Mouse (Mus musculus) neural tube, embryonic 11.5 days (tissue): Measurements from ENCODE around the gene Nf1. TPM values are rescaled to one million over a fixed set of nuclear protein-coding genes. Genes with fewer than 3 reads are reported as not detected.
A peak's percentile ranks its signal among the peaks of the same experiment; 100 is the strongest.

ENCODE experiments used
- ATAC-seq: fragments of 200-750 bp; cut with Nextera tagmentation; 2 replicates; pipeline ENCODE4 v1.8.0; 2017; ENCODE audit warnings: moderate number of reproducible peaks, mild to moderate bottlenecking, moderate TSS enrichment, moderate library complexity; ENCODE audit not compliant: insufficient read depth, low FRiP score, low TSS enrichment
- DNase-seq: peaks from one replicate; pipeline ENCODE4 v3.0.0-alpha.2; 2015; ENCODE audit warnings: low spot score
- H3K27ac ChIP-seq: fragments of 300-500 bp; sonication (generic); 2 replicates; pipeline ENCODE4 v1.5.1; 2014; ENCODE audit warnings: low read depth, mild to moderate bottlenecking, low read length
- H3K27me3 ChIP-seq: fragments of 300-500 bp; sonication (generic); 2 replicates; pipeline ENCODE4 v1.6.1; 2014; ENCODE audit warnings: mild to moderate bottlenecking, low read length, mixed read lengths; ENCODE audit not compliant: control insufficient read depth, insufficient read depth
- H3K36me3 ChIP-seq: fragments of 300-500 bp; sonication (generic); 2 replicates; pipeline ENCODE4 v1.6.1; 2014; ENCODE audit warnings: mild to moderate bottlenecking, low read length, moderate library complexity, mixed read lengths; ENCODE audit not compliant: control insufficient read depth, insufficient read depth
- H3K4me1 ChIP-seq: fragments of 300-500 bp; sonication (generic); 2 replicates; pipeline ENCODE4 v1.6.1; 2014; ENCODE audit warnings: low read length, mixed read lengths; ENCODE audit not compliant: control insufficient read depth, insufficient read depth
- H3K4me2 ChIP-seq: fragments of 300-500 bp; sonication (generic); 2 replicates; pipeline ENCODE4 v1.6.1; 2014; ENCODE audit warnings: low read depth, mild to moderate bottlenecking, moderate library complexity
- H3K4me3 ChIP-seq: fragments of 300-500 bp; sonication (generic); 2 replicates; pipeline ENCODE4 v1.5.1; 2014; ENCODE audit warnings: low read depth, low read length
- H3K9ac ChIP-seq: fragments of 300-500 bp; sonication (generic); 2 replicates; pipeline ENCODE4 v1.6.1; 2014; ENCODE audit warnings: mild to moderate bottlenecking, low read length
- H3K9me3 ChIP-seq: fragments of 300-500 bp; sonication (generic); 2 replicates; pipeline ENCODE4 v1.6.1; 2016; ENCODE audit warnings: low read length; ENCODE audit not compliant: control insufficient read depth
- WGBS: fragments of 180-500 bp; shearing (Covaris S2); extraction: QIAGEN DNeasy Blood & Tissue Kit; methylation state at CpG from one replicate; pipeline ENCODE4 v1.1.7; 2014; 5-methylcytosine and 5-hydroxymethylcytosine counted together
- polyA plus RNA-seq: library from polyadenylated mRNA; unstranded; fragments of >200 nt; fragmentation: Nextera tagmentation; extraction: Ambion mirVana; gene quantifications from 2 replicates; pipeline ENCODE4 v1.2.1, GENCODE M21; 2014

Nf1 gene
- polyA plus RNA-seq, 1 experiment from 2014 or later, result 10.3 TPM

GRCm38 (mm10) chr11:79584191-79584590 lies 244.7 kb downstream of the Nf1 start:
- WGBS, result 17% methylated on average over 5 of the region's 5 CpGs
- DNase-seq (peak; percentile 76), ATAC-seq (peak; percentile 69; the same call in 1 of the 2 replicates)
- Histone ChIP-seq H3K9ac (no peak overlapping the region), H3K9me3 (no peaks in the 10 kb centered on the region), H3K4me3 (no peak overlapping the region), H3K27ac (no peak overlapping the region), H3K4me1 (no peaks in the 10 kb centered on the region), H3K4me2 (no peak overlapping the region), H3K27me3 (no peaks in the 10 kb centered on the region), H3K36me3 (no peaks in the 10 kb centered on the region)

DNA sequence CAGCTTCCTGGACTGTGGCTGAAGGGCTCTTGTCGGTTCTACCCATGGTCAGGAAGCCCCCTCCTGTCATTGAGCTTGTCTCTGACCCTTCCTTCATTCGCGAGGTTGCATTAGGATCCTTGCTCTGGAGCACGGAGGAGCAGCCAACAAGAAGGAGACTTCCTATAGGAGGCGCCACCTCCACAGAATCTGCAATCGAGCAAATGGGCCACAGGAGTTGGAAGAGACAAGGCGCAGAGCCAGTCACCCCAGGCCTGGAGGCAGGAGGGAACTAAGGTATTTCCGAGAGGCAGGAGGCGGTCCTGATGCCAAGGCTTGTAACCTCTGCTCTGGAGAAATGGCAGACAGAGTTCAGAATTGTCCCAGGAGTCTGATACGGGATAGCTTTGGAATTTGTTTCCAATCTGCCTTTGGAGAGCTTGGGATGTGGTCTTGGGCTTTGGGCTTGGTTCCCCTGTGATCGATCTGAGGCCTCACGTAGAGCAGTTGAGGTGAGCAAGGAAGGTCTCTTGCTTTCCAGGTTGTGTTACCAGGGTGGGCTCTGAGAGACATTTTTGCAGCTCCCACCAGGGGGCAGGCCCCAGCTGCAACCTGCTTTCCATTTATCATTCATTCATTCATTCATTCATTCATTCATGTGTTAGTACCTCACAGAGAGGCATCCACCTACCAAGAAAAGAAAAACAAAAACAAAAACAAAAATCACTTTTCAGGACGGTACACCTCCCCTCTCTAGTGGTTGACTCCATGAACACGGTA lies 250.0 kb downstream of the Nf1 start:
- ATAC-seq, result no peak
- H3K27me3 ChIP-seq, result peaks cover 19% of the 10 kb centered on the region
- H3K36me3 ChIP-seq, result no peaks in the 10 kb centered on the region
- H3K27ac ChIP-seq, result no peak overlapping the region
- no peaks in the 10 kb centered on the region for H3K9me3 ChIP-seq
- no peak overlapping the region for H3K4me2 ChIP-seq
- DNase-seq, result peak; percentile 49
- H3K4me3 ChIP-seq, result no peak overlapping the region
- 59% methylated on average over 14 of the region's 14 CpGs for WGBS
- H3K9ac ChIP-seq, result no peak overlapping the region
- peaks cover 5% of the 10 kb centered on the region; the same call in 1 of the 2 replicates for H3K4me1 ChIP-seq

GRCm38 (mm10) chr11:79590664-79591590 lies 251.4 kb downstream of the Nf1 start, which contains the start of gene Rab11fip4:
Rab11fip4 (plus strand) TSS chr11:79591212.
- Histone ChIP-seq H3K9me3 (no peaks in the 10 kb centered on the region), H3K27ac (peak within 1 kb of the TSS; percentile 42; the same call in 1 of the 2 replicates), H3K4me3 (peak within 1 kb of the TSS; percentile 61), H3K27me3 (peaks cover 19% of the 10 kb centered on the region), H3K4me1 (peaks cover 5% of the 10 kb centered on the region; the same call in 1 of the 2 replicates), H3K9ac (peak within 1 kb of the TSS; percentile 85), H3K36me3 (no peaks in the 10 kb centered on the region), H3K4me2 (peak within 1 kb of the TSS; percentile 88)
- WGBS, result 1% methylated on average over 86 of the region's 98 CpGs
- DNase-seq (peak; percentile 76), ATAC-seq (peak; percentile 68)

DNA sequence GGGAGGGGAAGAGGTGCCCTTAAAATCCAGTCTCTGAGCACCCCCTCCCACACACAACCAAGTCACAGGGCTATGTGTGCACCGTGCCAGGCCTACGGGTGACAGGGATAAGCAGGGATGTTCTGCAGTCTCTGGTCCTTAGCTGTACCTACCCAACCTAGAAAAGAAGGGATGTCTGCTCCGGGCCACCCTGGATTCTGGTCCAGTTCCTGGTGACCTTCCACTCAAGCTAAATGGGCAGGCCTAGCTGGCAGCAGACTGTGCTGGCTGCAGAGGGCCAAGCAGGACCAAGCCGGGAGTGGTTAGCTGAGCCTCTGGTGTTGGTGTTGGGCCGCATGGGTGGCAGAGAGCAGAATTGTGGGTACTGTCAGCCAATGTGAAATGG lies 252.1 kb downstream of the Nf1 start:
- 34% methylated on average over 5 of the region's 5 CpGs for WGBS

GRCm38 (mm10) chr11:79593495-79593894 lies 254.0 kb downstream of the Nf1 start:
- ATAC-seq, result no peak
- H3K4me1 ChIP-seq, result peaks cover 5% of the 10 kb centered on the region; the same call in 1 of the 2 replicates
- H3K27ac ChIP-seq, result no peak overlapping the region
- WGBS, result 37% methylated on average over 11 of the region's 11 CpGs
- DNase-seq, result peak; percentile 62
- H3K4me3 ChIP-seq, result no peak overlapping the region
- H3K4me2 ChIP-seq, result no peak overlapping the region
- H3K36me3 ChIP-seq, result no peaks in the 10 kb centered on the region
- H3K9ac ChIP-seq, result no peak overlapping the region
- H3K9me3 ChIP-seq, result no peaks in the 10 kb centered on the region
- peaks cover 19% of the 10 kb centered on the region for H3K27me3 ChIP-seq

More for the DNA sequence above, 252.1 kb downstream of the Nf1 start:
- Histone ChIP-seq H3K9ac (peak overlapping the region; percentile 85), H3K27me3 (peaks cover 19% of the 10 kb centered on the region), H3K27ac (no peak overlapping the region), H3K4me1 (peaks cover 5% of the 10 kb centered on the region; the same call in 1 of the 2 replicates), H3K4me3 (peak overlapping the region; percentile 61), H3K4me2 (peak overlapping the region; percentile 88), H3K36me3 (no peaks in the 10 kb centered on the region), H3K9me3 (no peaks in the 10 kb centered on the region)
- ATAC-seq (no peak), DNase-seq (no peak)

- WGBS, result 56% methylated on average over 2 of the region's 2 CpGs
- Histone ChIP-seq H3K27ac (no peak overlapping the region), H3K4me1 (peaks cover 30% of the 10 kb centered on the region)
Measured at GRCm38 (mm10) chr11:79610454-79610853, 271.0 kb downstream of the Nf1 start.

GRCm38 (mm10) chr11:79611011-79611666 lies 271.6 kb downstream of the Nf1 start:
- Histone ChIP-seq H3K9ac (no peak overlapping the region; the same call in 1 of the 2 replicates), H3K4me3 (no peak overlapping the region), H3K4me2 (no peak overlapping the region), H3K27ac (0 out of 2 replicates have a peak overlapping the region, but pooled peaks have one; percentile 35), H3K27me3 (no peaks in the 10 kb centered on the region), H3K36me3 (no peaks in the 10 kb centered on the region), H3K4me1 (peaks cover 36% of the 10 kb centered on the region), H3K9me3 (no peaks in the 10 kb centered on the region)
- DNase-seq (peak; percentile 38), ATAC-seq (no peak)
- WGBS, result 9% methylated on average over 13 of the region's 13 CpGs

More at GRCm38 (mm10) chr11:79610454-79610853, 271.0 kb downstream of the Nf1 start:
- Histone ChIP-seq H3K4me2 (no peak overlapping the region), H3K27me3 (no peaks in the 10 kb centered on the region), H3K36me3 (no peaks in the 10 kb centered on the region), H3K9me3 (no peaks in the 10 kb centered on the region), H3K9ac (no peak overlapping the region), H3K4me3 (no peak overlapping the region)
- DNase-seq (no peak), ATAC-seq (no peak)

- DNase-seq (no peak), ATAC-seq (no peak)
- Histone ChIP-seq H3K4me2 (no peak overlapping the region), H3K27ac (no peak overlapping the region), H3K27me3 (no peaks in the 10 kb centered on the region), H3K4me1 (peaks cover 36% of the 10 kb centered on the region), H3K9me3 (no peaks in the 10 kb centered on the region), H3K36me3 (no peaks in the 10 kb centered on the region), H3K9ac (no peak overlapping the region), H3K4me3 (no peak overlapping the region)
- 21% methylated on average over 1 of the region's 1 CpGs for WGBS
Measured at GRCm38 (mm10) chr11:79612046-79612600, 272.6 kb downstream of the Nf1 start.
